Mouse (Mus musculus) olfactory bulb, adult 2 months (tissue): ENCODE results near the gene Tfrc. TPM values are rescaled to one million over a fixed set of nuclear protein-coding genes. Genes with fewer than 3 reads are reported as not detected.
"Not testable (repeated sequence)": the region's sequence is repeated elsewhere in the genome, so short reads cannot be mapped to it uniquely, and the experiment has no call there.

Experiments
- H3K27ac ChIP-seq: fragments of 200-500 bp; 2 replicates; pipeline ENCODE4 v1.5.1; 2012; ENCODE audit warnings: low read depth, low read length; ENCODE audit not compliant: insufficient read depth
- H3K4me1 ChIP-seq: fragments of 200-500 bp; 2 replicates; pipeline ENCODE4 v1.6.1; 2012; ENCODE audit warnings: low read length; ENCODE audit not compliant: control insufficient read depth, insufficient read depth
- H3K4me3 ChIP-seq: fragments of 200-500 bp; 2 replicates; pipeline ENCODE4 v1.5.1; 2012; ENCODE audit warnings: mild to moderate bottlenecking, low read depth, low read length, moderate library complexity; ENCODE audit not compliant: insufficient read depth
- CTCF ChIP-seq: fragments of 200-500 bp; IDR thresholded peaks from 2 replicates; pipeline ENCODE4 v1.5.1; 2012; ENCODE audit warnings: low read depth, mild to moderate bottlenecking, low read length, moderate library complexity; ENCODE audit not compliant: insufficient read depth
- POLR2A ChIP-seq: fragments of 200-500 bp; IDR thresholded peaks from 2 replicates; pipeline ENCODE4 v1.6.1; 2012; ENCODE audit warnings: mild to moderate bottlenecking, low read depth, low read length, moderate library complexity; ENCODE audit not compliant: insufficient read depth
- WGBS: fragments of 180-500 bp; shearing (Covaris S2); methylation state at CpG from one replicate; pipeline ENCODE4 v1.1.7; 2018; 5-methylcytosine and 5-hydroxymethylcytosine counted together
- polyA plus RNA-seq: library from polyadenylated mRNA; stranded (reverse); fragments of >200 nt; gene quantifications from 2 replicates; pipeline ENCODE4 v1.2.4, GENCODE M21; 2012; ENCODE audit warnings: low replicate concordance; ENCODE audit not compliant: missing spikeins, insufficient read depth, insufficient read length

The Tfrc gene
- polyA plus RNA-seq, 1 experiment: not detected

DNA sequence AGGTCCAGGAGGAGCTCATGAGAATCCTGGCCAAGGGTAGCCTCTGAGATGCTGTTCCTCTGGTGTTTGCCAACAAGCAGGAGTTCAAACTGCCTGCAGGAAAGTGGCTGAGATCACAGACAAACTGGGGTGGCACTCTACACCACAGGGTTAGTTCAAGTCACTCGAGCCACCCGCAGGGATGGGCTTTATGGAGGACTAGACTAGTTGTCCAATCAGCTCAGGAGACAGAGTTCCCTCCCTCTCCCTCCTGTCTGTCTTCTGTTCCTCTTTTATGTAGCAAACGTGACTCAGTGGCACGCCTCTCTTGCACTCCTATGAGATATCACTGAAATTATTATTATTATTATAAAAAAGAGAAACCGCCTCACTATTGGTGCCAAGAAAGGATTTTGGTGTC, 25.5 kb downstream of the Tfrc start:
- no peak overlapping the region for H3K27ac ChIP-seq
- 78% methylated on average over 5 of the region's 5 CpGs for WGBS
- no peak overlapping the region for H3K4me3 ChIP-seq
- no peak for TF ChIP-seq CTCF
- TF ChIP-seq POLR2A: no peak
- peaks cover 3% of the 10 kb centered on the region for H3K4me1 ChIP-seq

DNA sequence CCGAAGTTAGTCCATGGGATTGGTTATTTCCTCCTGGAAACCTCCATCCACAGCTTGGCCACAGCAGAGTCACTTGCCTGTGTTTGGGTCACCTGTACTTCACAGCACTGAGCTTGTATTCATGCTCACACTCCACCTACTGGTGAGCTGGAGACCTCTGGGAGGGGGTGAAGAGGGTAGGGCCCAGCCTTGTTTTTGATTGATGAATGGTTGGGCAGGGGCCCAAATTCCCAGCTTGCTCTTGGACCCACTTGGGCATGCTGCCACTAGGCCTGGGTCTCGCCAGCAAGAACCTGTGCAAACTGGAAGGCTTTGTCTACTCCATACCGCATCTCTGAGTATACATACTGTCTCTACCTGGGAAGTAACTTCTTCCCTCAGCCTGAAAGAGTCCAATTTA, 26.6 kb downstream of the Tfrc start:
- H3K4me1 ChIP-seq: peaks cover 3% of the 10 kb centered on the region
- no peak overlapping the region for H3K27ac ChIP-seq
- H3K4me3 ChIP-seq: no peak overlapping the region
- TF ChIP-seq CTCF (no peak), POLR2A (no peak)
- 66% methylated on average over 3 of the region's 3 CpGs for WGBS

DNA sequence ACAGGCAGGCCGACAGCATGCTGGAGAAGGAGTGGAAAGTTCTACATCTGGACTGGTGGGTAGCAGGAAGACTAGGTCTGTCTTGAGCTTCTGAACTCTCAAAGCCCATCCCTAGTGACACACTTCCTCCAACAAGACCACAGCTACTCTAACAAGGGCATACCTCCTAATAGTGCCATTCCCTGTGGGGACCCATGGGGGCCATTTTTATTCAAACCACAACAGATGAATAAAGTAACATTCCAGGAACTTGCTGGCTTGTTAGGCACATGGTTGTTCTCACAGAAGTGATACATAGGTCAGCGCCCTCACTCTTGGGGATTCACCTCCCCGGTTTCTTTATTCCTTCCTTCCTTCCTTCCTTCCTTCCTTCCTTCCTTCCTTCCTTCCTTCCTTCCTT, 27.6 kb downstream of the Tfrc start:
- no peak overlapping the region for H3K27ac ChIP-seq
- WGBS: 94% methylated on average over 3 of the region's 3 CpGs
- no peak overlapping the region for H3K4me3 ChIP-seq
- TF ChIP-seq CTCF (no peak), POLR2A (no peak)
- peaks cover 3% of the 10 kb centered on the region for H3K4me1 ChIP-seq

DNA sequence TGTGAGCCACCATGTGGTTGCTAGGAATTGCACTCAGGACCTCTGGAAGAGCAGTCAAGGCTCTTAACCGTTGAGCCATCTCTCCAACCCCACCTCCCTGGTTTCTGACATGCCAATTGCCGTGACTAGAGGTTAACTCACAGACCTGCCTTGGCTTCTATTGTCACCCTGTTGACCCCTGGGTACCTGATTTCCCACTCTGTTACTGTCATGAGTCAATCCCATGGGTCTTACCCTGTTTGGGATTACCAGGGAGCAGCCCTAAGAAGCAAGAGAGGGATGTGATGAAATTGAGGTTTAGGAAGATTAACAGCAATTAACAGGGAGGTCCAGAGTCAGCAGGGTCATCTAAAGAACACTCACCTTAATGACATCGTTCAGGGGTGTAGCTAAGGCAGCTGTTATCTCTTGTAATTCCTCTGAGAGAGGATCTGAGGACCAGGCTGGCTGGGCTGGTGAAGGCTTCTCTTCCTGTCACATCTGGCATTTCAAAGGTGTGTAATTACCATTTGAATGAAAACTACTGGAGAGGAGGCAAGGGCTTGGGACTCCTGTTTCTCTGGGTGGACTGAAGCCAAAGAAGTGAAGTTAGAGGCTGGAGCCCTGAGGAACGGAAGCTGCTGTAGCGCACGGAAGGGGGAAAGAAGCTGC, 28.3 kb downstream of the Tfrc start:
- 50% methylated on average over 6 of the region's 6 CpGs for WGBS
- no peak overlapping the region for H3K4me3 ChIP-seq
- H3K4me1 ChIP-seq: peaks cover 3% of the 10 kb centered on the region

DNA sequence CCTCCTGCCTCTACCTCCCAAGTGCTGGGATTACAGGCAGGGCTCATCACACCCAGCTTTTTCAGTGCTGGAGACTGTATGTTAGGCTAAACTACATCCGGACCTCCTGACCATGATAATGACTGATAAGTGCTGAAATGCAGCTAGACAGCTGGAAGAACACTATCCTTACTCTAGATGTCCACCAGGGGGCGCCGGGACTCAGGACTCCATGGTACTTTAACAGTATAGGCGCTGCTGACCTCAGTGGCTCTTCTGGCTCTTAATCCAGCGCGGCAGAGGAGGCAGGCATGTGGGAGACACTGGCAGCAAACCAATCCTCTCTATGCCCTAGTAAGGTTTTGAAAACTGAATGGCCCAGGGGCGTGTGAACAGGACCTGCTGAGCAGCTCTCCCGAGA, 29.8 kb downstream of the Tfrc start:
- 11% methylated on average over 8 of the region's 8 CpGs for WGBS
- TF ChIP-seq POLR2A: no peak
- TF ChIP-seq CTCF: peak; percentile 46; the same call in 1 of the 2 replicates
- no peak overlapping the region for H3K27ac ChIP-seq
- H3K4me3 ChIP-seq: no peak overlapping the region
- H3K4me1 ChIP-seq: peaks cover 8% of the 10 kb centered on the region

More for the DNA sequence above, 28.3 kb downstream of the Tfrc start:
- H3K27ac ChIP-seq: no peak overlapping the region
- TF ChIP-seq POLR2A (no peak), CTCF (no peak)

DNA sequence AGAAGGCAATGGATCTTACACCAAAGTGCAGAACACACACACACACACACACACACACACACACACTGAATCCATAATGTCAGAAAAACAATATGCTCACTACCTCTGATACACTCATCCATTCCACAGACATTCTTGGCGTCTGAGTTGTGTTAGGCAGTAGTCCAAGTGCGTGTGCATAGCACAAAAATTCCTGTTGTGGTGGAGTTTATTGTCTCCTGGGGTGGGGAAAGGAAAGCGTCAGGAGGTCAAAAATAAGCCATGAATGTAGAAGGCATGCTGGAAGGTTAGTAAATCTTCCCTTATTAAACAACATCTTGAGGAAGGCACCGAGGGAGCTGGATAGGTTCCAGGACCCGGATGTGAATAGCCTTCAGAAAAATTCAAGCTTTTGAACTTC, 31.4 kb downstream of the Tfrc start:
- Histone ChIP-seq H3K4me1 (peaks cover 13% of the 10 kb centered on the region), H3K27ac (no peak overlapping the region), H3K4me3 (no peak overlapping the region)
- 64% methylated on average over 5 of the region's 5 CpGs for WGBS
- TF ChIP-seq POLR2A (no peak), CTCF (no peak)

DNA sequence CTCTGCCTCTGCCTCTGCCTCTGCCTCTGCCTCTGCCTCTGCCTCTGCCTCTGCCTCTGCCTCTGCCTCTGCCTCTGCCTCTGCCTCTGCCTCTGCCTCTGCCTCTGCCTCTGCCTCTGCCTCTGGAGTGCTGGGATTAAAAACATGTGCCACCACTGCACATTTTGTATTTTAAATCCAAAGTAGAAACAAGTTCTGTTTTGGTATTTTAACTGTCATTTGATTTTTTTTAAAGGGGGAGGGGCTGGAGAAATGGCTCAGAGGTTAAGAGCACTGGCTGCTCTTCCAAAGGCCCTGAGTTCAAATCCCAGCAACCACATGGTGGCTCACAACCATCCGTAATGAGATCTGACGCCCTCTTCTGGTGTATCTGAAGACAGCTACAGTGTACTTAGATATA, 32.0 kb downstream of the Tfrc start:
- H3K4me3 ChIP-seq, H3K27ac ChIP-seq: not testable (repeated sequence)
- H3K4me1 ChIP-seq: peaks cover 18% of the 10 kb centered on the region
- WGBS: 86% methylated on average over 2 of the region's 2 CpGs

DNA sequence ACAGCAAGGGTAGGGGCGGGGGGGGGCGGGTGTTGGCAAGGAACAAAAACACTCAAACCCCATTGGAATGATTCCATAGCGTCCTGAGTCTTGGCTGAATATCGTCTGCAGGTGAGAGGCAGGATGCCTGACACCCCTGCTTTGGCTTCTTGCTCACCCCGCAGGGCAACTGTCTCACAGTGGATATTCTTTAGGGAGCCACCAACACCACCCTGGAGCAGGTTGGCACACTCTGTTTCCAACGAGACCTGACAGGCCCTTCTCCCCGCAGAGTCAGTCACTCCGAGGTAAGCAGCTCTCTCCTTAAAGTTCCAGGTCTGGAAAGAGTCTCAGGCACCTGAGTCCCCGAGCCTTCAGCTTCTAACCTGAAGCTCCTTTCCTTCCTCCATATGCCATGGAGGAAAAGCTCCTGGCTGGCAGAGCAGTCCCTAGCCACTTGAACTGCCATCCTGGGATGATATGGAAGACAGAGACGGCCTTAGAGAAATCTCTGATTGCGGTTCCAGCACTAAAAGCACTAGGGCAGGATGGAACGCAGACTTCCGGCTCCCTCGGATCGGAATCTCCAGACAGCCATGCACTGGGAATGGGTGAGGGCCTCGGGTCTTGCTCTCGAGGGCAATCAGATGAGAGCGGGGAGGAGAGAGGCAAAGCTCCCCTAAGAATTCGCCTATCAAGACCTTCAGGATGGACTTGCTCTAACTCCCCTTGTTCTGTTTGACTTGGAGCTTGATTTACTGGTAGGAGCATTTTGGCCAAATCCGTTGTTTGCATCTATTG, 32.9 kb downstream of the Tfrc start:
- Histone ChIP-seq H3K4me3 (no peak overlapping the region), H3K27ac (no peak overlapping the region), H3K4me1 (peaks cover 23% of the 10 kb centered on the region)
- TF ChIP-seq POLR2A (no peak), CTCF (no peak)
- 69% methylated on average over 20 of the region's 20 CpGs for WGBS

DNA sequence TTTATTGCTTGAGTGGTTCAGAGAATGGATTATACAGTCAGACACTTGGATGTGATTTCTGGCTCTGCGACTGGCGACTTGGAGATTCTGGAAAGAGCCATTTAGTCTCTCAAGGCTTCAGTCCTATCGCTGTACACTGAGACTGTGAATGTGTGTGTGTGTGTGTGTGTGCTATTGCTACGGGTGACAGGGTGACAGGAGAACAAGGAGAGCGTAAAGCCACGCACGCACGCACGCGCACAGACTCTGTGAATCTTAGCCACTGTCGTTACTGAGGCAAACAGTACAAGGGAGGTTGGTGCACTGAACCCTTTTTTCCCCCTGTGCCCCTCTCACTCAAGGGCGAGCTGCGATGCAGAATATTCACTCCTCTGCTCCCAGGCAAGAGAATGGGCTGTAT, 33.6 kb downstream of the Tfrc start:
- Histone ChIP-seq H3K4me1 (peaks cover 25% of the 10 kb centered on the region), H3K4me3 (no peak overlapping the region), H3K27ac (0 out of 2 replicates have a peak overlapping the region, but pooled peaks have one; percentile 12)
- WGBS: 21% methylated on average over 13 of the region's 13 CpGs
- TF ChIP-seq CTCF: no peak
- no peak for TF ChIP-seq POLR2A

DNA sequence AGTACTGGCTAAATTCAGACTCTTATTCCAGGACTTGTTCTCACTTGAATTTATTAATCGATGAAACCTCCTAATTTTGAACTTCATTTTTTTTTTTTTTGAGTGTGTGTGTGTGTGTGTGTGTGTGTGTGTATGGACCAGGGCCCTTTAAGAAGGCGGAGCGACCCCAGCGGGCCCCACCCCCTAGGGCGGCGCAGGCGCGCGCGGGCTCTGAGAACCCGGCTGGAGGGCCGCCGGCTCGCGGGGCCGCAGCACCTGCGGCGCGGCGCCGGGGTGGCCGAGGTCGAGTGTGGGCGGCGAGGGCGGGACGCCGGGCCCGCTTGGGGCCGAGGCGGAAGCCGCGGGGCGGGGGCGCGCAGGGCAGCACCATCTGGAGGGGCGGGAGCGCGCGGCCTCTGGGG, 34.9 kb downstream of the Tfrc start, which contains the start of gene Tnk2:
Gene Tnk2 (plus strand): TSS at position 214 of the 401 bp plus-strand sequence.
- peaks cover 23% of the 10 kb centered on the region for H3K4me1 ChIP-seq
- WGBS: 9% methylated on average over 40 of the region's 40 CpGs
- H3K4me3 ChIP-seq: peak within 1 kb of the TSS; percentile 62
- TF ChIP-seq CTCF: no peak
- peak; percentile 88 for TF ChIP-seq POLR2A
- H3K27ac ChIP-seq: peak within 1 kb of the TSS; percentile 18; the same call in 1 of the 2 replicates
